Mouse (Mus musculus) kidney, adult 11 months (tissue): ENCODE results near the gene Rho.
A peak's percentile ranks its signal among the peaks of the same experiment; 100 is the strongest.

Experiments used
- DNase-seq: peaks from one replicate; pipeline ENCODE4 v3.0.0; 2022

The Rho gene

DNA sequence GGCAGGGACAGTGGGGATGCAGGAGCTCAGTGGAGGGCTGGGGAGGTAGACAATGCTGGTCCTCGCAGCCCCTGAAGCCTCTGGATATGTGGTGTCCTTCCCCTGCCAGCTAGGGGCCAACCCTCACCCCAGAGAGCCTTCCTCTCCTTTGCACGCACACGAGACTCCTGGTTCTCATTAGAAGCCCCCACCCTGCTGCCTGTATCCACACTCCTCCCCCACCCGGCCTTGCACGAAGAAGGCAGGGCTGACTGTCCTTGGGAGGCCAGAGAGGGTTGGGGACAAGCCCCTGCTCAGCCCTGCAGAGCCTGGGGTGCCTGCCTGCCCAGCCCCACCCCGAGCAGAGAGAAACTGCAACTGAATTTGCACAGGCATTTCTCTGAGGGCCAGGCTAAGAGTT, 26.1 kb downstream of the Rho start:
- no peak for DNase-seq

DNA sequence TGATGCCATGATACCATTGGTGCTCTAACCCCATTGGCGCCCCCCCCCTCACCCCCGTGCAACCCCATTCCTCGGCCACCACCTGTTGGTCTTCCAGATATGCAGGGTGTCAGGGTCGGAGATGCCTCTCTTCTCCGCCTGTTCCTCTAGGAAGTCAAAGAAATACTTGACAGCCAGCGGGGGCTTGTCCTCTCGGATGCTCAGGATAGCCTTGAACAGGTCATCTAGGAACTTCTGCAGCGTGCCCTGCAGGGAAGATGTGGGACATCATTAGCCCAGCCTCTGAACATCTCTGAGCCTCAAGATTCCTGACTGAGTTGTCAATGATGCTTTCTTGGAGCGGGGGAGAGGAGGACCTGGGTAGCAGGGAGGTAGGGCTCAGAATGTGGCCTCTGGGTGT, 26.9 kb downstream of the Rho start:
- DNase-seq = no peak

DNA sequence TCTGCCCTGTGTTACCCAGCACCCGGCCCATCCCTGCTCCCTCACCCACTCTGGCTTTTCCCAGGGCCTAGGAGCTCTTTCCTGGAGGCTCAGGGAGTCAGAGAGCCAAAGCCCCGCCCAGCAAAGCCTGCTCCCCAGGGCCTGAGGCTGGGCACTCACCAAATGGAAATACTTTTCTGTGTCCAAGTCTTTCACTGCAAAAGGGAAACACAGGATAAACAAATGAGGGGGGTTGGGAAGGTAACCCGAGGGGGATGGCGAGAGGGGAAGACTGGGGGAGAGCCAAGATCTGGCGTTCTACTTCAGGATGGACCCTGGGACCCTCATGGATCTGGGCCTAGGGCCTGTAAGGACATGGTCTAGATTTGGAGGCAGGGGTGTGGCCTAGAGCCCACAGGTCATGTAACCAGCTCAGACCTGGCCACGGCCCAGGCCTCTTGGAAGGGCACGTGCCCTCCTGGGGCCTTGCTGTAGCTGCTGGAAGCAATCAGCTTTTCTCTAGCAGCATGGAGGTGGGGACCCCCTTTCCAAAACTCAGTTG, 27.7 kb downstream of the Rho start:
- DNase-seq = peak; percentile 87

DNA sequence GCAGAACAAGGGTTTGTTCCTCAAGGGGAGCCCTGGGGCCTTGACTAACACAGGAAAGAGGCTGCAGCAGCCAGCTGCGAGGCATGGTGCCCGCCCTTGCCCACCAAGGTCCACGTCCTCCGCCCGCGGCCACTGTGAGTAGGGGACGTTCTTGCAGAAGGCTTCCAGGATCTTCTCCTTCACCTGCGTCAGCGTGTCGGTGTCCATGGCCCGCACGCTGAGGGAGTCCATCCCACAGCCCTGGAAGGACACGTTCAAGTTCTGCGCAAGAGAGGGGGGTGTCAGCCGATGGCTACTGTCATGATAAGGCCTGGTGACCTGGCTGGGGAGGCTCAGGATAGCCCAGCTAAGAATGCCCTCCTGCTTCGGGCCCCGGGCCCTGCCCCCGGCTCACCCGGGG, 28.8 kb downstream of the Rho start:
- no peak for DNase-seq

DNA sequence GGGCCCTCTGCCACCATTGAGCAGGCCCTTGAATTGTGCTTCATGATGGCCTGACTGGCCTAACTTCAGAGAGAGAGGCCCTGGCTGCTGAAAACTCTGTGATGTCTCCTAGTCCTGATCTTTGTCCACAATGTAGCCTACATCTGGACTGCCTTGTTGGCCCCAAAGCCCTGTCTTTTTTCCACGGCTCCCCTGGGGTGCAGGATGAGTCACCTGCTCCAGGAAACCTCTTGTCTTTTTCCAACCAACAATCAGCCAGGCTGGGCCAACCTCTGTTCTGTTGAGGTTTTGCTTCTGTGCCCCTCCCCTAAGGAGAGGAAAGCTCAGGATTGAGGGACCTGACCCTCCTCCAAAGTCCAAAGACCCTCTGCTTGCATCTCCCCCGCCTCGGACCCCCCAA, 30.2 kb downstream of the Rho start:
- DNase-seq = no peak

DNA sequence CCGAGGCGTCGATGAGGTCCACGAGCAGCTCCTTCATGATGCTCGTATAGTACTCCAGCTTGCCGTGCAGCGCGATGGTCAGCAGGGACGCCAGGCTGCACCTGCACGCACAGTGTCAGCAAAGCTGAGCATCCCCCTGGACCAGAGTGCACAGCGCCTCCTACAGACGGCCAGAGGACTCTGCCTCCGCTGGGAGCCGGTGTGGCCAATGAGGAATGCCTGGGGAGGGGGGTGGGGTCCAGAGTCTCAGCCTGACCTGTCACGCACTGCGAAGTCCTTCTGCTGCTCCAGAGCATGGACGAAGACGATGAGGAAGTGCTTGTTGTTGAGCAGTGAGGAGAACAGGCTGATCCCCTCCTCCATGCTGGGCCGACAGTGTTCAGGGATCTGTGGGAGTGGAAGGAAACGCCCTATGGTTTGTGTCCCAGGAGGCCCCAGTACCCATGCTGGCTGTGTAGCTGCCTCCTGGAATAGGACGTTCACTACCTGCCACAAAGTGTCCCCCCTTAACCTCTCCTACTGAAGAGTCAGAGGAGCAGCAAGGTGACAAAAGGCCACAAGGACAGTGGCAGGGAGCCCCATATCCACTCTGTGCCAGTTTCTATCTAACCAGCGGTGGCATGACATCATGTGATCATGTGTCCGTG, 31.0 kb downstream of the Rho start:
- no peak for DNase-seq

DNA sequence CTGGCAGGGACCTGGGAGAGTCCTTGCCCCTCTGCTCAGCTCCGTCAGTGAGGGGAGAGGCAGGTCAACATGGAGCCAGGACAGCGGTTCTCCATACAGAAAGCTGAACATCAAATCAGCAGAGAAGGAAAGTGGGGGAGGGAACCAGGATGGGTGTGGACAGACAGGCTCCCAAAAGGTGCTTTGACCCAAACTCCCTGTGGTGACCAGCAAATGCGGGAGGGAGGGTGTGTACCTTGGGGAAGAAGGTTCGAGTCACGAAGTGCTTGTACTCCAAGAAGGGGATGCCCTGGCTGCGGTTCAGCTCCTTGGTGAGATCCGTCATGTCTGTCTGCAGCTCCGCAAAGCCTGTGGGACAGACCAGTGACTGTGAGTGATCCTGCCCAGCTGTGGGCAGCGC, 32.1 kb downstream of the Rho start:
- DNase-seq = no peak

DNA sequence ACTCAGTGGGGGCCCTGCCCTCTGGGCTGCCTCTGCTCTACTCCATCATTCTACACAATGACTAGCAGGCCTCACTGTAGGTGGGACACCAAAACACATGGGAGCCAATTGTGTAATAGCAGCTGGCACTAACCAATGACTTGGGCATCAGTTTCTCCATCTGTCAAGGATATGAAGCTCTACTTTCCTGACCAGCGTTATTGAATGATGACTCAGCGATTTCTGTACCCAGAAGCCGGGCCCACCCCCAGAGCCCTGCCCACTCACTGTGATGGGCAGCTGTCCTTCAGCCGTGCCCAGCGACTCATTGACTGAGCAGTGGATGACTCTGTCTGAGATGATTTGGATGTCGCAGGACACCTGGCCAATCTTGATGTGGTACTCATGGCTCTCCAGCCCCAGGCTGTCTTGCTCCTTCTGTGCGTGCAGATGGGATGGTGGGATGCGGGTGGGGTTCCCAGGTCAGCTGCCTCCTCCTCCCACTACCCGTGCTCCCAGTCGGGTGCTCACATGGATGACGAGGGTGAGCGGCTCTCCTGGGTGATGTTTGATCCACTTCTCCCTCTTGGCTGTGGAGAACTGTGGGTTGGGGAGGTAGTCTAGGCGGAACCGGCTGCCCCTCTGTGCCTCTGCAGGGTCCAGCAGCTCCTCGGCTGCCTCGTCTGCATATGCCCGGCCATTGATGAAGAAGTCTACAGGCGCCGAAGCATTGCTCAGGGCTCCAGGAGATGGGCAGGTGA, 34.8 kb downstream of the Rho start:
- DNase-seq = no peak

DNA sequence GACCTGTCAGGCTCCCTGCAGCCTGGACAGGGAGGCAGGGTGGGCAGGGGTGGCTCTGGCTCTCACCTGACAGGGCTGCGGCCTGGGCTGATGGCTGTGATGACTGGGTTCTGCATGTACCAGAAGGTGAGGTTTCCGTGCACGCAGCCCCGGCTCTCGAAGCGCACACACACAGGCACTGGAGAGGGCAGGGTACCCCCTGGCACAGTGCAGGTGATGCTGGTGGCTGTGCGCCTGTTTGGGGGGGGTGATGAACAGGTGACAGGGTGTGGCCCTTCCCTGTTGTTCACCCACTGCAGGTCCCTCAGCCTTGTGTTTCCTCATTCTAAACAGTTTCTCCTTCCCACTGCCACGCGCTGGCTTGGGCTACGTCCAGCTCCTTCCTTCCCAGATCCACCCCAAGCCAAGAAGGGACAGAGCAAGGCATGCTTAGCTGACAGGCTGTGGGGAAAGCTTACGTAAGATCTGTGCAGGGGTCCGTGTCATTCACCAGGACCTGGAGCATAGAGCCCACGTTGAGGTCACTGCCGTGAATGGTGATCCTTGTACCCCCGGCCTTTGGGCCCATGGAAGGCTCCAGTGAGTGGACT, 35.8 kb downstream of the Rho start:
- no peak for DNase-seq

DNA sequence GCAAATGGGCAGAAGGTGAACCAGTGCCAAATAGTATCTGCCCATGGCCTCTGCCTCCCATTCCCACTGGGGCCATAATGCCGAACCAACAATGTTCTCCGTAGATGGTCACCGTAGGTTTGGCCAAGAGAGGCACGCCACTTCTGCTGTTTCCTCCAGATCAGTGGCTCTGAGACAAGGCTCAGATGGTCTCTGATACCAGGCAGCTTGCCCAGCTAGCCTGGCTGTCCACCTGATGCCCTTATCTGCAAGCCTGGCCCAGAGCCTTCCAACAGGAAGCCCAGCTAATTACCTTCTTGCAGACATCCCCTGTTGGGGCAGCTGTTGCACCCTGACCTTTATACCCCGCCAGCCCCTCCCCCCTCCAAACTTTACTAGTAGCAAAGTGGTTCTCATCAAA, 36.5 kb downstream of the Rho start:
- DNase-seq = no peak

DNA sequence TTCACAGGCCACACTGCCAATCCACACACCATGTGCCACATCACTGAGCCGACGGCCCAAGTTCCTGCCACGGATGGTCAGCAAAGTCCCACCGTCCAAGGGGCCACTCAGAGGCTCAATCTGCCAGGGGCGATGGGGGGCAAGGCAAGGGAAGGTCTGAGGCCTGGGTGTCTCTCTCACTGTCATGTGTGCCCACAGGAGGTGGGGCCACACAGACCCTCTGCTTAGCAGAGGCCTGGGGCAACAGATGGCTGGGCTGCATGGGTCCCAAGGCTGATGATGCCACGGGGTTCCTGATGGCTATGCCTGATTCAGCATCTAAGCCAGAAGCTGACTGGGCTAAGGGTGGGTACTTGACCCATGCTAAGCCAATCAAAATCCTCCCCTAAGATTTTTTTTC, 37.2 kb downstream of the Rho start:
- DNase-seq = no peak

DNA sequence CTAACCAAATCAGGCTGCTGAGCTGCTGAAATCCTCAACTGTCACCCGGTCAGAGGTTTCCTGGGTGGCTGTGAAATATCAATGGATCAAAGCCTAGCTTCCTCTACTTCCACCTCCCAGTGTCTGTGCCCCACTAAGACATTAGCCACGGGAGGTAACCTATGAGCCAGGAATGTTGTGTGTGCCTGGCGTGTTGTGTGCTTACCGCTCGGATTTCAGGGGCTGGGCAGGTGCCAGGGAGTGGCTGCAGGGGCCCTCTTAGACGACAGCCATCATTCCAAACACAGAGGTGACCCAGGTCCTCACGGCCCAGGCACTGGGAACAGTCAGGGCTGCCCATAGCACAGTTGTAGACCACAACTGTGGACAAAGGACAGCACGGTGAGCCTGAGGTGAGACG, 37.6 kb downstream of the Rho start:
- no peak for DNase-seq

DNA sequence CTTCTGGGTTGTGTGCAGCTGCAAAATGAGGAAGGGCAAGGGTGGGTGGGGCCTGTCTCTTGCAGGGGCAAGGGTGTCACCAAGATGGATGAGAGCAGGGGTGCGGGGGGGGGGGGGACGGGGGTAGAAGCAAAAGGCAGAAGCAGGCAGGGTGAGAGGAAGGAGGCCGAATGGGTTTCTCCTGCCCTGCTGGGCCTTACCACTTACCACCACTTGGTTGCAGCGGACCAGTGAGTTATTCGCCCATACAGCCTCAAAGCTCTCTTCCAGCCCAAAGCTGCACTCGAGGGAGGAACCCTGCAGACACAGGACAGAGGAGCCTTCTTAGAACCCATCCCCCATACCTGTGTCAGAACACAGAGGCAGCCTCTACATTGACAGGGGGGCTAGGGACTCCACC, 38.4 kb downstream of the Rho start:
- DNase-seq = no peak

DNA sequence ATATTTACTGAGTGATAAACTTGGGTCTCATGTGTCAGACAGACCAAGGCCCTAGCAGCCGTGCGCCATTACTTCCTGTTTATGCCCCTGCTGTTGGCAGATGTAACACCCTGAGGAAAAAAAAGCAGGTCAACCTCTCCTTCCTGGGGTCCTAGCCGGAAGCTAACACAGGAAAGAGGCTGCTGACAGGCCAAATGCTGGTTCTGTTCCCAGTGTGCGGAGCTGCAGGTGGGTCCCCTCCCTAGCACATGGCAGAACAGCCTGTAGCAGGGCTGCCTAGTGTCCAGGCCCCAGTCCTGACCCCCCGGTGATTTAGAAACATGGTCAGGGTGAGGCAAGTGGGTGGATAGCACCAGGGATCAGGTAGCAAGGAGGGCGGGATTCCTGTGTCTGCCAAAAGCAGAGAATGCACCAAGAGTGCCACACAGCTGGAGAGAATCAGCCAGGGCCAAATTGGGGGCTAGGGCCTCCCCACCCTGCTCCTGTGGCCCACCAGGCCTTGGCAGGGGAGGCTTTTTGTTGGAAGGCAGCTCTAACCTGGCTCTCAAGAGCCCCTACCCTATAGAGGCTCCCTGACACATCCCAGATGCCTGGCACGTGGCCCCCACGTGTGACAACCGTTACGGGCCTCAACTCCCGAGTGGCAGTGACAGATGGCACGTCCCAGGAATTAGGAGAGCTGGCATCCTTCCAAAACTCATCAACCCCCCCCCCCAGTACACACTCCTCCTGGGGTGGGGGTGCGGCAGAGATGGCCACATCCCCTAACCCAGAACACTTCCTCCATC, 39.9 kb downstream of the Rho start:
- peak; percentile 60 for DNase-seq

DNA sequence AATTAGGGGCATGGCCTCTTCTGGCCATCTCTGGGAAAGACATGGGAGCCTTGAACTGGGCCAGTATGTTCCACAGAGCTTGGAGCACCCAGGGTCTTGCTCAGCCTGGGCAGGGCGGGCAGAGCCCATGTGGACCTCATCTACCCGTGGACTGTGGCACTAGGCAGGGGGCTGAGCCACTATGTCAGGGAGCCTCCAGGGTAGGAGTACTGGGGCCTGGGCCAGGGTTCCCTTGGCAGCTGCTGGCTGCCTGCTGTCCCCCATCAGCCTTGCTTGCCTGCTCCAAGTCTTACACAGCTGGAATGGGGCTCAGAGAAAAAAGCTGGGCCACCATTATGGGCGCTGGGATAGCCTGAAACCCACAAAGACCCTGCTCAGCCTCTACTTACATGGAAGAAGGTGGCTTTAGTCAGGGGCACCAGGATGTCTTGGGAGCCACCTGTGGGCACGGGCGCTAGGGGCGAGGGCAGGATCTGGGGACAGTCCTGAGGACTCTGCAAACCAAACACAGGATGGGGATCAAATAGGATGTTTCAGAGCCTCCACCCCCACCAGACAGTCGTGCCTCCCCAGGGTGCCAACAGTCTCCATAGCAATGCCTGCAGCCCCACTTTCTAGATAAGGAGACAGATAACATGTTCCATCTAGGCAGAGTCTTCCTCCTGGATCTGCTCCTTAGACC, 40.7 kb downstream of the Rho start:
- DNase-seq = no peak

DNA sequence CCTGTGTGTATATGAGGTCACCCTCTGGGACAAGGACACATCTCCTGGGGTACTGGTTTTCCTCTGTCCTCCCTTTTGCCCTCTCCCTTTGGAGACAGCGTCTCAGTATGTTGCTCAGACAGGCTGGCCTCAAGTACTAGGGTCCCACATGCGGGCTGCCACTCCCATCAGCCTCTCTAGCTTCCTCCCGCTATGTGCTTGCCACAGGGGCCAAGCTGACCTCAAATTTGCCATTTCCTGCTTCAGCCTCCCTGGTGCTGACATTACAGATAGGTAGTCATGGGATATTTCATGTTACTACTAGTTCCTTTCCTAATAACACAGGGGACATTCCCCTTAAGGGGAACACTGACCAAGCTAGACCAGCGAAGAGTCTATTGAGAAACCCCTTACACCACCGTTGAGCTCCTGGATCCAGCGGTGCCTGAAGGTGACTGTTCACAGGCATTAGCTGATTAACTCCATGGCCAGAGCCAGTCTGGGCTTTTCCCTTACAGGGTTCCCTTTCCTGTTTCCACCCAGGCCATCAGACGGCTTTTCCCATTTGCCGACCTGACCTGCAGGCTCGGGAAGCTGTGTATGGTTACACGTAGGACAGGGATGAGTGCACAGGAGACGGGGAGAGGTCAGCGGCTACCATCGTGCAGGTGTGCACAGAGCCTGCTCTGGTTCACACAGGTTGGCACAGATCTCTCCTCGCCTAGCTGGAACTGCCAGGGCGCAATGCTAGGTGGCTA, 41.8 kb downstream of the Rho start:
- no peak for DNase-seq

DNA sequence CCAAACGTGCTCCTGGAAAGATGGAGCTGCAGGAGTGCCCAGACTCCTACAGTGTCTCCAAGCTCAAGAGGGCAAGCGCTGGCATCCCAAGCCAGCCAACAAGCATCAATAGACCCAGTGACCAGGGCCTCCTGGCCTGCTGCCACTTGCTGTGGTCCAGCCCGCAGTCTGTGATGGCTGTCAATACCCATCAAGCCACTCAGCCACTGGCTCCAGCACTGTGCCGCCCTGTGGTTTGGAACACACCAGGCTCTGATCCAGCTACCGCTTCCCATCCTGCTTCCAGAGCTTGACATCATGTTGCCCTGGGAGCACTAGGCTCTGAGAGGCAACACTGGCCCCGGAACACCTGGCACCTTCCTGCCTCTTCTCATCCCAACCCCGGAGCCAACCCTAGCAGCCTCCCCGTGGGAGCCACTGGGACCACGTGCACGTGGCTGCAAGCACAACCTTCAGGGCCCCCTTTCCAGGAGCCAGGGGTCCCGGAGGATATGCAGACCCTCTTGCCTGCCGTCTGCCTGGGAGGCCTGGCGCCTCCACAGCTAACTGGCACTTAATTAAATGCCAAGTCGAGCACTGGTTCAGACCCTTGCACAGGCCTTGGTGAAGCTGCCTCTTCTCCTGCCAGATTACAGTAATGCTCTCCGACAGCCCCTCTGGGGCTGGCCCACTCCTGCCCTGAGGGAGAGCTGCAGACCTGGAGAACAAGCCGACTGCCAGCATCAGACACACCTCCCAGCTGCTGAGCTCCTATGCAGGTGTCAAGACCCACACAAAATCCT, 42.5 kb downstream of the Rho start:
- DNase-seq = no peak

DNA sequence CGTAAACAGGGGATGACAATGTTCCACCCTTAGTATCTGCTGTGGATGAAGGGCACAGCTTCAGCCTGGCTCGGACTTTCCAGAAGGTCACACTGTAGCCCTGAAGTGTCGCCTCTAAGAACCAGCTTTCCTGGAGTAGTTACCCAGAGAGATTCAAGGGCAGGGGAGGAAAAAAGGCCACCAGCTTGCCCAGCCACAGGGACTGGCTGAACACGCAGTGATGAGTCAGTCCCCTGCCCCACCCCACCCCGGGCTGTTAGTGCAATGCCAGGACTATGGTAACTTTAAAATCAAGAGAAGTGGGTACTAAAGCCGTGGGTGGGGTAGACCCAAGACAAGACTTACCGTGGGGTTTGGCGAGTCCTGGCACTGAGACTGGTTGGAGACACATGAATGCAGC, 44.1 kb downstream of the Rho start:
- no peak for DNase-seq

DNA sequence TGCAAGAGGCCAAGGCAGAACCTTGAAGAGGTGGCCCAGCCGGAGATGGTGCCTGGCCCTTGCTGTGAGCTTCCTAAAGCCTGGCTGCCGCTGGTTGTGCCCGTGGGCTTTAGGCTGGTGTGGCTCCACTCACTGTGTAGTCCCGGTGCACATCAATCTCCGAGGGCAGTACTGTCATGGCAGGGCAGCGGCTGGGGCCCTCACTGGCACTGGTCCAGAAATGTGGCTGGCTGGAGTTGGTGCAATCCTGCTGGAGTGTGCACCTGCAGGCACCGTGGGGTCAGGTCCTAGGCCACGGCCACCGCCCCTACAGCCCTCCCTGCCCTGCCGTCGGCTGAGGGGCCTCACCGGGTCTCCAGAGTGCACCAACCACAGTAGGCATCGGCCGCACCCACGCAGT, 46.3 kb downstream of the Rho start:
- no peak for DNase-seq

DNA sequence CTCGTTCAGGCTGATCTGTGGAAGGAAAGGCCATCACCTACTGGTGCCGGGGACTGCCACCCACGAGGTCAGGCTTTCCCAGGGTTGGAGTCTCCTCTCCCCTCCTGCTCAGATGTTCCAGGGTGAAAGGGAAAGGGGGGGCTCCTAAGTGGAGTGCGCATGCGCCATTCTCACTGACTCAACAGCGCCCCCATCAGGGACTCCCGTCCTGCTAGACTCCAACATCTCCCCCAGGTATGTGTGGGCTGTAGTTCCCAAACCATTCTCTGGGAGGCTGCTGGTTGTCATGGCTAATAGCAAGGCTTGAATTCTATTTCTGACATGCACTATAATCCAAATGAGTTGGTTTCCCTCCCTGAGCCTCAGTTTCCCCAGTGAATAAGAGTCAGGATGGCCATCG, 47.0 kb downstream of the Rho start:
- no peak for DNase-seq

DNA sequence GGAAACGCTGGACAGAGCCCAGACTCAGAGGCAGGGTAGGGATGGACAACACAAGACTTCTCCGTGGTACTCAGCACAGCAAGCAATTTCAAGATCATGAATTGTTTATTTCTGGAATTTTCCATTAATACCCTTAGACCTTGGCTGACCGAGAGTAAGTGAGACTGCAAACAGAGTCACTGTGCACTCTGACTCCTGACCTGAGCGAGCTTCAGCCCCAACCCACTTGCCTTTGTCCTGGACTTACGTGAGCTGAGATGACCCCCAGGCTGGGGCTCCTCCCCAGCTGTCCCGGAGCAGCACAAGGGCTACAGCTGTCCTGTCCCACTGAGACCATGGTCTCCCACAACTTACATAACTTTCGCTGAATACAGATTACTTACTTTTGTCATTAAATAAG, 51.3 kb downstream of the Rho start:
- DNase-seq = no peak
